Mouse (Mus musculus) intestine, embryonic 14.5 days (tissue): ENCODE results near the gene Gm11562. TPM values are rescaled to one million over a fixed set of nuclear protein-coding genes. Genes with fewer than 3 reads are reported as not detected.
"Not testable (repeated sequence)": the region's sequence is repeated elsewhere in the genome, so short reads cannot be mapped to it uniquely, and the experiment has no call there.

Experiments
- ATAC-seq: fragments of 200-750 bp; cut with Nextera tagmentation; replicated peaks from 2 replicates; pipeline ENCODE4 v1.8.0; 2017; ENCODE audit warnings: low read depth, moderate number of reproducible peaks, moderate TSS enrichment, moderate library complexity; ENCODE audit not compliant: low FRiP score, low TSS enrichment
- DNase-seq: peaks from one replicate; pipeline ENCODE4 v3.0.0-alpha.2; 2018; ENCODE audit warnings: low spot score
- H3K27ac ChIP-seq: fragments of 300-500 bp; sonication (generic); 2 replicates; pipeline ENCODE4 v1.5.1; 2014; ENCODE audit warnings: low read depth, mild to moderate bottlenecking, control low read depth
- H3K27me3 ChIP-seq: fragments of 300-500 bp; sonication (generic); replicated peaks from 2 replicates; pipeline ENCODE4 v1.6.1; 2014; ENCODE audit warnings: low read length, control low read depth; ENCODE audit not compliant: control insufficient read depth, insufficient read depth
- H3K36me3 ChIP-seq: fragments of 300-500 bp; sonication (generic); 2 replicates; pipeline ENCODE4 v1.6.1; 2014; ENCODE audit warnings: low read length, control low read depth; ENCODE audit not compliant: control insufficient read depth, insufficient read depth
- H3K4me1 ChIP-seq: fragments of 300-500 bp; sonication (generic); replicated peaks from 2 replicates; pipeline ENCODE4 v1.6.1; 2014; ENCODE audit warnings: low read length, control low read depth, mixed read lengths; ENCODE audit not compliant: control insufficient read depth, insufficient read depth
- H3K4me2 ChIP-seq: fragments of 300-500 bp; sonication (generic); 2 replicates; pipeline ENCODE4 v1.6.1; 2014; ENCODE audit warnings: low read length
- H3K4me3 ChIP-seq: fragments of 300-500 bp; sonication (generic); 2 replicates; pipeline ENCODE4 v1.5.1; 2014; ENCODE audit warnings: low read depth, low read length, control low read depth, mixed read lengths
- H3K9ac ChIP-seq: fragments of 300-500 bp; sonication (generic); 2 replicates; pipeline ENCODE4 v1.6.1; 2014; ENCODE audit warnings: mild to moderate bottlenecking, low read length
- H3K9me3 ChIP-seq: fragments of 300-500 bp; sonication (generic); 2 replicates; pipeline ENCODE4 v1.6.1; 2016; ENCODE audit warnings: low read length, control low read depth; ENCODE audit not compliant: control insufficient read depth
- WGBS: fragments of 180-500 bp; shearing (Covaris S2); extraction: QIAGEN DNeasy Blood & Tissue Kit; methylation state at CpG from one replicate; pipeline ENCODE4 v1.1.7; 2014; 5-methylcytosine and 5-hydroxymethylcytosine counted together
- polyA plus RNA-seq: library from polyadenylated mRNA; unstranded; fragments of >200 nt; fragmentation: Nextera tagmentation; extraction: Ambion mirVana; gene quantifications from 2 replicates; pipeline ENCODE4 v1.2.1, GENCODE M21; 2014

The Gm11562 gene
- polyA plus RNA-seq, 1 experiment from 2014 or later, result not detected

- ATAC-seq, H3K9ac ChIP-seq, H3K36me3 ChIP-seq, H3K4me1 ChIP-seq, H3K9me3 ChIP-seq, H3K27me3 ChIP-seq, DNase-seq, H3K4me3 ChIP-seq, H3K4me2 ChIP-seq, H3K27ac ChIP-seq: not testable (repeated sequence)
- WGBS, result 77% methylated on average over 9 of the region's 9 CpGs
These were observed 23.5 kb upstream of the Gm11562 start, which contains the start of gene Krtap4-7 for GRCm38 (mm10) chr11:99643635-99644139. Gene Krtap4-7, minus strand, starts transcription at chr11:99644089.

- Histone ChIP-seq H3K36me3 (no peaks in the 10 kb centered on the region), H3K4me3 (no peak overlapping the region), H3K9ac (no peak overlapping the region), H3K4me1 (no peaks in the 10 kb centered on the region), H3K27ac (no peak overlapping the region), H3K27me3 (no peaks in the 10 kb centered on the region), H3K9me3 (no peaks in the 10 kb centered on the region), H3K4me2 (no peak overlapping the region)
- DNase-seq (no peak), ATAC-seq (no peak)
- 23% methylated on average over 1 of the region's 1 CpGs for WGBS
These were observed 20.7 kb upstream of the Gm11562 start for GRCm38 (mm10) chr11:99640926-99641325.

- 88% methylated on average over 1 of the region's 1 CpGs for WGBS
- H3K4me2 ChIP-seq, result no peak overlapping the region
- no peaks in the 10 kb centered on the region for H3K9me3 ChIP-seq
- H3K27me3 ChIP-seq, result no peaks in the 10 kb centered on the region
- H3K27ac ChIP-seq, result no peak overlapping the region
- no peak overlapping the region for H3K9ac ChIP-seq
- H3K4me1 ChIP-seq, result no peaks in the 10 kb centered on the region
- no peak overlapping the region for H3K4me3 ChIP-seq
- H3K36me3 ChIP-seq, result no peaks in the 10 kb centered on the region
- ATAC-seq (no peak), DNase-seq (no peak)
These were observed 16.9 kb upstream of the Gm11562 start for GRCm38 (mm10) chr11:99637086-99637485.

- DNase-seq (no peak), ATAC-seq (no peak)
- 32% methylated on average over 8 of the region's 8 CpGs for WGBS
- no peak within 1 kb of the TSS for H3K4me3 ChIP-seq
- H3K4me2 ChIP-seq, result no peak within 1 kb of the TSS
- no peaks in the 10 kb centered on the region for H3K9me3 ChIP-seq
- H3K27ac ChIP-seq, result no peak within 1 kb of the TSS
- H3K9ac ChIP-seq, result no peak within 1 kb of the TSS
- H3K27me3 ChIP-seq, result no peaks in the 10 kb centered on the region
- H3K36me3 ChIP-seq, result no peaks in the 10 kb centered on the region
- H3K4me1 ChIP-seq, result no peaks in the 10 kb centered on the region
These were observed 14.5 kb upstream of the Gm11562 start, which contains the start of gene Krtap4-2 for GRCm38 (mm10) chr11:99634653-99635134. Gene Krtap4-2, minus strand, starts transcription at chr11:99635084.

GRCm38 (mm10) chr11:99633293-99633692 lies 13.1 kb upstream of the Gm11562 start:
- no peaks in the 10 kb centered on the region for H3K27me3 ChIP-seq
- no peak overlapping the region for H3K4me2 ChIP-seq
- DNase-seq (no peak), ATAC-seq (no peak)
- no peaks in the 10 kb centered on the region for H3K9me3 ChIP-seq
- H3K9ac ChIP-seq, result no peak overlapping the region
- no peaks in the 10 kb centered on the region for H3K4me1 ChIP-seq
- H3K4me3 ChIP-seq, result no peak overlapping the region
- 71% methylated on average over 2 of the region's 2 CpGs for WGBS
- no peaks in the 10 kb centered on the region for H3K36me3 ChIP-seq
- no peak overlapping the region for H3K27ac ChIP-seq

GRCm38 (mm10) chr11:99630890-99631289 lies 10.7 kb upstream of the Gm11562 start:
- H3K27ac ChIP-seq, result no peak overlapping the region
- H3K4me1 ChIP-seq, result no peaks in the 10 kb centered on the region
- no peak for DNase-seq
- no peak overlapping the region for H3K4me3 ChIP-seq
- no peaks in the 10 kb centered on the region for H3K36me3 ChIP-seq
- ATAC-seq, result no peak
- H3K9ac ChIP-seq, result no peak overlapping the region
- H3K4me2 ChIP-seq, result no peak overlapping the region
- WGBS, result 57% methylated on average over 3 of the region's 3 CpGs
- H3K27me3 ChIP-seq, result no peaks in the 10 kb centered on the region
- H3K9me3 ChIP-seq, result no peaks in the 10 kb centered on the region

- no peak for ATAC-seq
- 81% methylated on average over 4 of the region's 4 CpGs for WGBS
- Histone ChIP-seq H3K4me1 (no peaks in the 10 kb centered on the region), H3K27ac (no peak within 1 kb of the TSS), H3K27me3 (no peaks in the 10 kb centered on the region), H3K36me3 (no peaks in the 10 kb centered on the region), H3K9me3 (no peaks in the 10 kb centered on the region), H3K9ac (no peak within 1 kb of the TSS), H3K4me2 (no peak within 1 kb of the TSS), H3K4me3 (no peak within 1 kb of the TSS)
- no peak for DNase-seq
These were observed 7.9 kb upstream of the Gm11562 start, which contains the start of gene Krtap4-1 for GRCm38 (mm10) chr11:99628138-99628537. Gene Krtap4-1, minus strand, starts transcription at chr11:99628238.

GRCm38 (mm10) chr11:99614796-99615363 lies 5.4 kb downstream of the Gm11562 start, which contains the start of gene Krtap2-4:
Gene Krtap2-4, minus strand, starts transcription at chr11:99614846.
- Histone ChIP-seq H3K36me3 (no peaks in the 10 kb centered on the region), H3K4me1 (no peaks in the 10 kb centered on the region), H3K27ac (no peak within 1 kb of the TSS), H3K4me2 (no peak within 1 kb of the TSS), H3K9ac (no peak within 1 kb of the TSS), H3K4me3 (no peak within 1 kb of the TSS), H3K9me3 (no peaks in the 10 kb centered on the region), H3K27me3 (no peaks in the 10 kb centered on the region)
- WGBS, result 72% methylated on average over 3 of the region's 3 CpGs
- no peak for DNase-seq
- ATAC-seq, result no peak

GRCm38 (mm10) chr11:99610089-99610488 lies 10.1 kb downstream of the Gm11562 start, which contains the start of gene Gm11937:
Gene Gm11937, minus strand, starts transcription at chr11:99610189.
- H3K9ac ChIP-seq, H3K4me3 ChIP-seq, H3K4me2 ChIP-seq, H3K27me3 ChIP-seq, H3K36me3 ChIP-seq, DNase-seq, ATAC-seq, H3K9me3 ChIP-seq, H3K27ac ChIP-seq, H3K4me1 ChIP-seq: not testable (repeated sequence)
- WGBS, result 47% methylated on average over 2 of the region's 2 CpGs
